Mouse (Mus musculus) spleen, adult 2 months (tissue): ENCODE measurements around the gene Gm4553. TPM values are rescaled to one million over a fixed set of nuclear protein-coding genes. Genes with fewer than 3 reads are reported as not detected.
"Not testable (repeated sequence)": the region's sequence is repeated elsewhere in the genome, so short reads cannot be mapped to it uniquely, and the experiment has no call there.

Experiments
- DNase-seq, 2 experiments: peaks; one replicate each; pipeline versions ENCODE4 v3.0.0 to v3.0.0-alpha.2; 2012 to 2021; ENCODE audit warnings: low spot score in 2 of 2, low read depth in 1 of 2
- H3K27ac ChIP-seq: fragments of 200-500 bp; 2 replicates; pipeline ENCODE4 v1.5.1; 2012; ENCODE audit warnings: low read length, inconsistent platforms; ENCODE audit not compliant: insufficient read depth
- H3K27me3 ChIP-seq: fragments of 200-500 bp; 2 replicates; pipeline ENCODE4 v1.6.1; 2012; ENCODE audit warnings: mild to moderate bottlenecking, moderate library complexity, low read length, inconsistent platforms; ENCODE audit not compliant: control insufficient read depth, insufficient read depth
- H3K36me3 ChIP-seq: fragments of 200-500 bp; 2 replicates; pipeline ENCODE4 v1.6.1; 2012; ENCODE audit warnings: mild to moderate bottlenecking, low read length, inconsistent platforms; ENCODE audit not compliant: control insufficient read depth, insufficient read depth
- H3K4me1 ChIP-seq: fragments of 200-500 bp; 2 replicates; pipeline ENCODE4 v1.6.1; 2011; ENCODE audit warnings: inconsistent platforms; ENCODE audit not compliant: control insufficient read depth, insufficient read depth, insufficient read length
- H3K4me3 ChIP-seq: fragments of 200-500 bp; 2 replicates; pipeline ENCODE4 v1.5.1; 2011; ENCODE audit warnings: mild to moderate bottlenecking, inconsistent platforms; ENCODE audit not compliant: insufficient read depth, insufficient read length; ENCODE audit errors: extremely low read depth
- CTCF ChIP-seq: fragments of 200-500 bp; IDR thresholded peaks from 2 replicates; pipeline ENCODE4 v1.5.1; 2011; ENCODE audit warnings: mild to moderate bottlenecking, inconsistent platforms; ENCODE audit not compliant: insufficient read depth, insufficient read length, insufficient replicate concordance; ENCODE audit errors: extremely low read depth
- POLR2A ChIP-seq: fragments of 200-500 bp; IDR thresholded peaks from 2 replicates; pipeline ENCODE4 v1.6.1; 2011; ENCODE audit warnings: low read depth, low read length, inconsistent platforms
- WGBS: fragments of 180-500 bp; shearing (Covaris S2); methylation state at CpG from one replicate; pipeline ENCODE4 v1.1.7; 2018; 5-methylcytosine and 5-hydroxymethylcytosine counted together
- polyA plus RNA-seq: library from polyadenylated mRNA; depleted of rRNA; stranded (reverse); fragments of >200 nt; gene quantifications from 2 replicates; pipeline ENCODE4 v1.2.3, GENCODE M21; 2012

Gm4553 gene
- polyA plus RNA-seq, 1 experiment = not detected

DNA sequence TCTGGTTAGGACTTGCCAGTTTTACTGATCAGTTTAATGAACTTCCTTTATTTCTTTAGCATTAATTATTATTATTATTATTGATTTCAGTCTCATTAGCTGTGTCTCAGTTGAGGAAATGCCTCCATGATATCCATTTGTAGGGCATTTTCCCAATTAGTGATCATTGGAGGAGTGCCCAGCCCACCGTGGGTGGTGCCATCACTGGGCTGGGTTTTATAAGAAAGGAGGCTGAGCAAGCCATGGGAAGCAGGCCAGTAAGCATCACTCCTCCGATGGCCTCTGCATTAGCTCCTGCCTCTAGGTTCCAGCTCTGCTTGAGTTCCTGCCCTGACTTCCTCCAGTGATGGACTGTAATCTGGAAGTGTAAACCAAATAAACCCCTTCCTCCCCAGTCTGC lies 22.6 kb upstream of the Gm4553 start:
- Histone ChIP-seq H3K4me1 (no peaks in the 10 kb centered on the region), H3K27me3 (no peaks in the 10 kb centered on the region), H3K27ac (no peak overlapping the region), H3K36me3 (no peaks in the 10 kb centered on the region), H3K4me3 (no peak overlapping the region)
- 86% methylated on average over 2 of the region's 2 CpGs for WGBS
- DNase-seq = no peak
- TF ChIP-seq POLR2A (no peak), CTCF (no peak)

DNA sequence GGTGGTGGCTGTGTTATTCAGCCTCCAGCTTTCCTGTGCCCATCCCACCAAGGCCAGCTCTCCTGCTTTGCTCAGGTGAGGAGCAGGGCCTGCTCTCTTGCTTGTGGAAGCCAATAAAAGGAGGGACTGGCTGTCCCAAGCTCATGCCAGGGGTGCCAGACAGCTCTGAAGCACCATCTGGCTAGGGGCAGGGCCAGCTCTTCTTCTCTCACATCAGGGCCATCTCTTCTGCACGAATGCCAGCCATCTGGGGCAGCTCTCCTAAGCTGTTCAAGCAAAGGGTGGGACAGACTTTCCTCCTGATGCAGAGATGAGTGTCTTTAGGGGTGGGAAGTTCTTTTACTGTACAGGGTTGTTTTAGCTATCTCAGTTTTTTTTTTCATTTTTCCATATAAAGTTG lies 15.5 kb upstream of the Gm4553 start:
- Histone ChIP-seq H3K36me3 (no peaks in the 10 kb centered on the region), H3K4me3 (no peak overlapping the region), H3K4me1 (no peaks in the 10 kb centered on the region), H3K27me3 (no peaks in the 10 kb centered on the region), H3K27ac (no peak overlapping the region)
- WGBS = 38% methylated on average over 1 of the region's 1 CpGs
- DNase-seq = no peak
- TF ChIP-seq CTCF (no peak), POLR2A (no peak)

DNA sequence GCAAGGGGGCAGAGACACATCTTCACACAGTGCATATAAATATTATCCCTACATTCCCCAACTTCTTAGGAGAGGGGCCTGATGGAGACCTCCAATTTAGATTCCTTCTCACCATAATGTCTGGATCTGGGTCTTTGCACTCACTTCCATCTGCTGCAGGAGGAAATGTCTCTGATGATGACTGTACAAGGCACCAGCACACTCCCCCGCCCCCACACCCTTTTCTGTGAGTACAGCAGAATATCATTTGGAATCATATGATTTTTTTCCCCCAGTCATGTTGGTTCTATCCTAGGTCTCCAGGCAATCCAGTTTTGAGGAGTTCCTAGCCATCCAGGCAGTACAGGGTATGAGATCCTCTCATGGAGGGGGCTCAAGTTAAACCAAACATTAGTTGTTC lies 13.1 kb upstream of the Gm4553 start:
- no peaks in the 10 kb centered on the region for H3K4me1 ChIP-seq
- H3K36me3 ChIP-seq = no peaks in the 10 kb centered on the region
- H3K27ac ChIP-seq = no peak overlapping the region
- no peak overlapping the region for H3K4me3 ChIP-seq
- no peaks in the 10 kb centered on the region for H3K27me3 ChIP-seq
- WGBS = 93% methylated on average over 1 of the region's 1 CpGs
- no peak for TF ChIP-seq POLR2A
- no peak for TF ChIP-seq CTCF
- no peak for DNase-seq

DNA sequence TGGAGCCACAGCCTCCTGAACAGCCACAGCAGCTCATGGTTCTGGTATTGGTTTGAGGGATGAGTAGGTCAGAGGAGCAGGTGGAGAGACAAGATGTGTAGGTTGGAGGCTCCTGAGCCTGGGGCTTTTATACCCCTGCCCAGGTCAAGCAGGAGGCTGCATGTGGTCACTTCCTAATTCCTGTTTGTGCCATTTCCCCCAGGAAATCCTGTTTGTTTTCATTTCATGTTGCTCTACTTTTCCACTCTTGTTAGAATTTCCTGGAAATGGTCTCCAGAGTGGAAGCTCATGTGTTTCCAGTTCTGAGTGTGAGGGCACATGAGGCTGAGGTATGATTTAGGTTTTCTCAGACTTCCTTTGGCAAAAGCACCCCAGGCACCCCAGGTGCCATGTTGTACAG lies 10.4 kb upstream of the Gm4553 start, which contains the start of gene Krtap5-2:
TSS of gene Krtap5-2 (minus strand) at position 101 of the 400 bp plus-strand sequence.
- not testable (repeated sequence) for DNase-seq, H3K27ac ChIP-seq, H3K4me1 ChIP-seq, H3K27me3 ChIP-seq, H3K4me3 ChIP-seq, H3K36me3 ChIP-seq

DNA sequence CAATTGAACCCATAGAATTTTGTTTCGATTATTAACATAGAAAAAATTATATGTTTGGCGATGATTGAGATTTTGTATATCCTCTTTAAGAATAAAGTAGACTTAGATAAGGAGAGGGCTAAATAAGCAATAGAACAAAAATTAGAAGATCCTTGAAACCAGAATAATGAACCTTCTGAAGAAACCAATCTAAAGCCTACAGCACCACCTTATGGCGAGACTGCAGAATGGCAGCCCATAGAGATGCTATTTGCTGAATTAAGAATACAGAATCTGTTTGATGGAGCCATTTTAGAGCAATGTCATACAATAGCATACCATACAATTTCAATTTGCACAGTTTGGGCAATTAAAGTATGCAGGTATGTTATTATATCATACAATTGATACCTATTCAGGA lies 4.3 kb upstream of the Gm4553 start:
- TF ChIP-seq CTCF (no peak), POLR2A (no peak)
- H3K27ac ChIP-seq = no peak overlapping the region
- no peak for DNase-seq
- H3K36me3 ChIP-seq = no peaks in the 10 kb centered on the region
- H3K4me1 ChIP-seq = no peaks in the 10 kb centered on the region
- 49% methylated on average over 3 of the region's 3 CpGs for WGBS
- H3K4me3 ChIP-seq = no peak overlapping the region
- no peaks in the 10 kb centered on the region for H3K27me3 ChIP-seq

DNA sequence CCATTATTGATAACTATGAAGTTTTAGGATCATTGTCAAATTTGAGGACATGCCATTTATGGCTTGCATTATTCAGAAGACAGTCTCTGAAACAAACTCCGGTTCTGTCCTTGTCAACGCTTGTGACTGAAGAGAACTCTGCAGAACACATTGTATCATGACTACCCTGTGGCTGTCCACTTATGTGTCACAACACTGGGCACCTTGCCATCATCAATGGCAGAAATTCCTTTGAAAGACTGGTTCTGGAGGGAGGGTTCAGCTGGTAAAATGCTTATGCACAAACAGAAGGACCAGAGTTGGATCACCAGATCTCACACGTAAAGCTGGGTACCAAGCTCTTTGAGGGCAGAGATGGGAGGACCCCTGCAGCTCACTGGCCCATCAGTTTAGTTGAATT lies 6.2 kb downstream of the Gm4553 start:
- Histone ChIP-seq H3K27ac (no peak overlapping the region), H3K27me3 (no peaks in the 10 kb centered on the region), H3K4me1 (no peaks in the 10 kb centered on the region), H3K4me3 (no peak overlapping the region), H3K36me3 (no peaks in the 10 kb centered on the region)
- no peak for TF ChIP-seq CTCF
- no peak for TF ChIP-seq POLR2A
- DNase-seq = no peak
- WGBS = 96% methylated on average over 3 of the region's 3 CpGs

DNA sequence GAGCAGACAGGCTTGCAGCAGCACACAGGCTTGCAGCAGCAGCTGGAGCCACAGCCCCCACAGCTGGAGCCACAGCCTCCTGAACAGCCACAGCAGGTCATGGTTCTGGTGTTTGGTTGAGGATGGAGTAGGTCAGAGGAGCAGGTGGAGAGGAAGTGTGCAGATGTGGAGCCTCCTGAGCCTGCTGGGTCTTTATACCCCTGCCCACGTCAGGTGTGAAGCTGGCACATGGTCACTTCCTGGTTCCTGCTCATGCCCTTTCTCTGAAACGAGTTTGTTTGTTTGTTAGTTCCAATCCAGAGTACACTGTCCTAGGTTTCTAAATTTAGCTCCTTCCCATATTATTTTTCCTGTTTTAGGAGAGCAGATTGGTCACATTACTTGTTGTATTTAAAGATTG lies 8.5 kb downstream of the Gm4553 start, which contains the start of gene Gm29735:
TSS of gene Gm29735 (minus strand) at position 101 of the 400 bp plus-strand sequence.
- H3K4me1 ChIP-seq, H3K4me3 ChIP-seq, DNase-seq, H3K27me3 ChIP-seq, H3K36me3 ChIP-seq, H3K27ac ChIP-seq: not testable (repeated sequence)
- 12% methylated on average over 2 of the region's 2 CpGs for WGBS
